Mouse (Mus musculus): ENCODE measurements around the gene Kcnc4. TPM values are rescaled to one million over a fixed set of nuclear protein-coding genes. Genes with fewer than 3 reads are reported as not detected.
A peak's percentile ranks its signal among the peaks of the same experiment; 100 is the strongest.

The Kcnc4 gene
- total RNA-seq, 2 experiments from 2014 or later: 33.9 to 37.5 TPM

- DNase-seq (ENCODE audit: low spot score in 2 of 2): peak; percentile 37 to 56
Measured at GRCm38 (mm10) chr3:107458528-107459195, 690 bp downstream of the Kcnc4 start.

GRCm38 (mm10) chr3:107458104-107458503 lies 1.2 kb downstream of the Kcnc4 start:
- peak; percentile 41 to 52 for DNase-seq (ENCODE audit: low spot score in 2 of 2)

GRCm38 (mm10) chr3:107454280-107454679 lies 5.1 kb downstream of the Kcnc4 start:
- DNase-seq (ENCODE audit: low spot score in 2 of 2): no peak

GRCm38 (mm10) chr3:107446822-107447221 lies 12.5 kb downstream of the Kcnc4 start:
- DNase-seq (ENCODE audit: low spot score in 2 of 2): no peak

- no peak for DNase-seq (ENCODE audit: low spot score in 2 of 2)
Measured at GRCm38 (mm10) chr3:107443866-107444265, 15.5 kb downstream of the Kcnc4 start.

GRCm38 (mm10) chr3:107442191-107442590 lies 17.2 kb downstream of the Kcnc4 start:
- DNase-seq (ENCODE audit: low spot score in 2 of 2): peak in 1 of 2 experiments; percentile 55

GRCm38 (mm10) chr3:107441306-107441705 lies 18.0 kb downstream of the Kcnc4 start:
- no peak for DNase-seq (ENCODE audit: low spot score in 2 of 2)

- no peak for DNase-seq (ENCODE audit: low spot score in 2 of 2)
Measured at GRCm38 (mm10) chr3:107439280-107439679, 20.1 kb downstream of the Kcnc4 start.

- DNase-seq (ENCODE audit: low spot score in 2 of 2): no peak
Measured at GRCm38 (mm10) chr3:107437666-107438065, 21.7 kb downstream of the Kcnc4 start.

- DNase-seq (ENCODE audit: low spot score in 2 of 2): peak in 1 of 2 experiments; percentile 53
Measured at GRCm38 (mm10) chr3:107436434-107436833, 22.9 kb downstream of the Kcnc4 start.

- DNase-seq (ENCODE audit: low spot score in 2 of 2): no peak
Measured at GRCm38 (mm10) chr3:107433614-107434013, 25.7 kb downstream of the Kcnc4 start.

- peak; percentile 57 to 60 for DNase-seq (ENCODE audit: low spot score in 2 of 2)
Measured at GRCm38 (mm10) chr3:107431268-107431667, 28.1 kb downstream of the Kcnc4 start.

GRCm38 (mm10) chr3:107424258-107425041 lies 34.9 kb downstream of the Kcnc4 start:
- DNase-seq (ENCODE audit: low spot score in 2 of 2): peak in 1 of 2 experiments; percentile 52

- no peak for DNase-seq (ENCODE audit: low spot score in 2 of 2)
Measured at GRCm38 (mm10) chr3:107420156-107420555, 39.2 kb downstream of the Kcnc4 start.

- no peak for DNase-seq (ENCODE audit: low spot score in 2 of 2)
Measured at GRCm38 (mm10) chr3:107417287-107417644, 42.1 kb downstream of the Kcnc4 start.

GRCm38 (mm10) chr3:107416541-107417286 lies 42.6 kb downstream of the Kcnc4 start:
- DNase-seq (ENCODE audit: low spot score in 2 of 2): no peak

- DNase-seq (ENCODE audit: low spot score in 2 of 2): no peak
Measured at GRCm38 (mm10) chr3:107413093-107413492, 46.3 kb downstream of the Kcnc4 start.

GRCm38 (mm10) chr3:107412509-107412908 lies 46.8 kb downstream of the Kcnc4 start:
- no peak for DNase-seq (ENCODE audit: low spot score in 2 of 2)

GRCm38 (mm10) chr3:107411669-107412068 lies 47.7 kb downstream of the Kcnc4 start:
- peak; percentile 34 to 43 for DNase-seq (ENCODE audit: low spot score in 2 of 2)

- no peak for DNase-seq (ENCODE audit: low spot score in 2 of 2)
Measured at GRCm38 (mm10) chr3:107401401-107401800, 58.0 kb downstream of the Kcnc4 start.

GRCm38 (mm10) chr3:107399991-107400640 lies 59.2 kb downstream of the Kcnc4 start:
- DNase-seq (ENCODE audit: low spot score in 2 of 2): no peak

Measured in layer of hippocampus, postnatal 10 days (tissue).